9 mouse cellular contexts compared by ENCODE assay signal in genomic region chr17:36997033-36997735, GRCm38 (mm10). TPM values are rescaled to one million over a fixed set of nuclear protein-coding genes. Genes with fewer than 3 reads are reported as not detected.
DNase-seq lines count a peak whose midpoint lies in the region; ATAC-seq and TF ChIP-seq lines count a peak whose summit lies in the region.
"Had no signal": no experiment of that assay in that cellular context is flagged by ENCODE, and none has a peak within 500 bp of the region (broad histone marks: within the 10 kb centered on the region; RNA-seq: fewer than 3 reads in every experiment).

No protein-coding gene starts in this region.

- H3K4me1 ChIP-seq in liver, embryonic 12.5 days = no peaks in the 10 kb centered on the region
- 0 out of 2 replicates have a peak, but pooled peaks cover 2% of the 10 kb centered on the region for H3K4me1 ChIP-seq in kidney, embryonic 15.5 days
- peaks cover 3% of the 10 kb centered on the region for H3K4me1 ChIP-seq in liver, adult 2 months (ENCODE audit: control insufficient read depth, insufficient read depth, low read length)
- H3K4me1 ChIP-seq: embryonic facial prominence, embryonic 15.5 days had no signal

- no peak overlapping the region for H3K9ac ChIP-seq in liver, embryonic 12.5 days
- no peak overlapping the region for H3K9ac ChIP-seq in kidney, embryonic 15.5 days
- no peak overlapping the region for H3K9ac ChIP-seq in liver, adult 2 months (ENCODE audit: low read depth, low read length)
- H3K9ac ChIP-seq: embryonic facial prominence, embryonic 15.5 days had no signal

- no peak for ATAC-seq in liver, embryonic 12.5 days
- ATAC-seq in kidney, embryonic 15.5 days (replicated peaks; ENCODE audit: low FRiP score) = peak; percentile 43; the same call in 1 of the 2 replicates

- H3K4me3 ChIP-seq in liver, embryonic 12.5 days = no peak overlapping the region
- no peak overlapping the region for H3K4me3 ChIP-seq in kidney, embryonic 15.5 days (replicated peaks)
- H3K4me3 ChIP-seq in liver, adult 2 months (ENCODE audit: insufficient read depth, low read depth, low read length) = no peak overlapping the region
- H3K4me3 ChIP-seq: embryonic facial prominence, embryonic 15.5 days had no signal

- H3K9me3 ChIP-seq in liver, embryonic 12.5 days (replicated peaks) = no peaks in the 10 kb centered on the region
- H3K9me3 ChIP-seq in kidney, embryonic 15.5 days (replicated peaks) = no peaks in the 10 kb centered on the region
- H3K9me3 ChIP-seq: embryonic facial prominence, embryonic 15.5 days had no signal

- H3K79me2 ChIP-seq in liver, adult 2 months (ENCODE audit: control insufficient read depth, insufficient read depth, low read length) = no peaks in the 10 kb centered on the region

- H3K27me3 ChIP-seq in liver, embryonic 12.5 days (replicated peaks) = peaks cover 5% of the 10 kb centered on the region
- H3K27me3 ChIP-seq in kidney, embryonic 15.5 days = no peaks in the 10 kb centered on the region
- no peaks in the 10 kb centered on the region for H3K27me3 ChIP-seq in liver, adult 2 months (ENCODE audit: control insufficient read depth, insufficient read depth, low read length)
- H3K27me3 ChIP-seq: embryonic facial prominence, embryonic 15.5 days had no signal

- no peak overlapping the region for H3K4me2 ChIP-seq in liver, embryonic 12.5 days
- no peak overlapping the region for H3K4me2 ChIP-seq in kidney, embryonic 15.5 days
- H3K4me2 ChIP-seq: embryonic facial prominence, embryonic 15.5 days had no signal

- DNase-seq in liver = peak; percentile 79
- DNase-seq in cerebellum, adult 8-10 months = peak; percentile 64
- peak; percentile 73 for DNase-seq in gastrocnemius, postnatal 14 days
- DNase-seq in liver, adult 2 months (ENCODE audit: extremely low read depth, low read depth, low spot score) = peak; percentile 57
- peak; percentile 73 for DNase-seq in ovary, postnatal 36 days (ENCODE audit: low spot score)
- peak; percentile 72 for DNase-seq in thymus, postnatal 25 days

- no peak overlapping the region for H3K27ac ChIP-seq in liver, embryonic 12.5 days
- H3K27ac ChIP-seq in kidney, embryonic 15.5 days = no peak overlapping the region
- no peak overlapping the region for H3K27ac ChIP-seq in liver, adult 2 months (replicated peaks; ENCODE audit: insufficient read depth, low read depth, low read length)
- H3K27ac ChIP-seq: embryonic facial prominence, embryonic 15.5 days had no signal

- 21% methylated on average over 7 of the region's 7 CpGs for WGBS in liver, embryonic 12.5 days (ENCODE audit: insufficient replicate concordance)
- WGBS in kidney, embryonic 15.5 days = 20% methylated on average over 7 of the region's 7 CpGs
- 27% methylated on average over 7 of the region's 7 CpGs for WGBS in liver, adult 2 months

- TF ChIP-seq POLR2A in liver, adult 2 months (IDR thresholded peaks at IDR 0.05; ENCODE audit: extremely low read depth, insufficient read depth, low read length) = no peak

- H3K36me3 ChIP-seq in liver, embryonic 12.5 days = no peaks in the 10 kb centered on the region
- H3K36me3 ChIP-seq in kidney, embryonic 15.5 days = no peaks in the 10 kb centered on the region
- H3K36me3 ChIP-seq in liver, adult 2 months (ENCODE audit: control insufficient read depth, insufficient read depth, low read length) = no peaks in the 10 kb centered on the region
- H3K36me3 ChIP-seq: embryonic facial prominence, embryonic 15.5 days had no signal

- intact Hi-C loops in gastrocnemius, postnatal 14 days (cut with DNase I; ENCODE audit: low total_unique reads) = loop anchor here (5.0 kb wide), 1 partner anchor 80 kb away; no protein-coding TSS in a partner anchor

- TF ChIP-seq CTCF in liver, adult 2 months (IDR thresholded peaks at IDR 0.05; ENCODE audit: low read depth, low read length) = peak; percentile 76

RNA-seq across cellular contexts. Expression of gene Zfp57, which starts 3.8 kb away (rescaled TPM):
- polyA plus RNA-seq in liver, embryonic 12.5 days (2016; fragmentation: Nextera tagmentation; extraction: Ambion mirVana) = 11.2 and 11.8 TPM in 2 replicates
- 1 to 10 TPM in 1 of 2 experiments, under 1 TPM in 1; 0.74 to 1.5 TPM for total RNA-seq in gastrocnemius, postnatal 14 days (2021)
- polyA plus RNA-seq in kidney, embryonic 15.5 days (2015; fragmentation: Nextera tagmentation; extraction: Ambion mirVana) = 61.1 and 69.4 TPM in 2 replicates
- 0.65 and 1.0 TPM in 2 replicates for total RNA-seq in liver, adult 2 months (2014; rRNA removed)
- 0.26 and 0.59 TPM in 2 replicates for polyA plus RNA-seq in liver, adult 2 months (2012; rRNA removed)

RNA-seq across cellular contexts. Expression of gene H2-M5, which starts 7.8 kb away (rescaled TPM):
- 0.11 TPM in 1 of 2 replicates, not detected in the other for polyA plus RNA-seq in liver, embryonic 12.5 days (2016; fragmentation: Nextera tagmentation; extraction: Ambion mirVana)
- not detected for total RNA-seq in gastrocnemius, postnatal 14 days (2021)
- 0.44 TPM in 2 replicates for polyA plus RNA-seq in kidney, embryonic 15.5 days (2015; fragmentation: Nextera tagmentation; extraction: Ambion mirVana)
- not detected in 2 replicates for total RNA-seq in liver, adult 2 months (2014; rRNA removed)
- polyA plus RNA-seq in liver, adult 2 months (2012; rRNA removed) = not detected in 2 replicates

RNA-seq across cellular contexts. Expression of gene 2410137M14Rik, which starts 16.1 kb away (rescaled TPM):
- polyA plus RNA-seq in liver, embryonic 12.5 days (2016; fragmentation: Nextera tagmentation; extraction: Ambion mirVana) = not detected in 2 replicates
- under 1 TPM in 1 of 2 experiments, not detected in 1; 0.25 TPM for total RNA-seq in gastrocnemius, postnatal 14 days (2021)
- not detected in 2 replicates for polyA plus RNA-seq in kidney, embryonic 15.5 days (2015; fragmentation: Nextera tagmentation; extraction: Ambion mirVana)
- not detected in 2 replicates for total RNA-seq in liver, adult 2 months (2014; rRNA removed)
- polyA plus RNA-seq in liver, adult 2 months (2012; rRNA removed) = not detected in 2 replicates
- polyA plus RNA-seq: embryonic facial prominence, embryonic 15.5 days had no signal

RNA-seq across cellular contexts. Expression of gene Mog, which starts 26.0 kb away (rescaled TPM):
- polyA plus RNA-seq in liver, embryonic 12.5 days (2016; fragmentation: Nextera tagmentation; extraction: Ambion mirVana) = not detected in 2 replicates
- total RNA-seq in gastrocnemius, postnatal 14 days (2021) = not detected
- polyA plus RNA-seq in kidney, embryonic 15.5 days (2015; fragmentation: Nextera tagmentation; extraction: Ambion mirVana) = 0.09 TPM in 1 of 2 replicates, not detected in the other
- total RNA-seq in liver, adult 2 months (2014; rRNA removed) = not detected in 2 replicates
- polyA plus RNA-seq in liver, adult 2 months (2012; rRNA removed) = not detected in 2 replicates
- polyA plus RNA-seq: embryonic facial prominence, embryonic 15.5 days had no signal

RNA-seq across cellular contexts. Expression of gene Znrd1as, which starts 38.8 kb away (rescaled TPM):
- 3.9 and 5.2 TPM in 2 replicates for polyA plus RNA-seq in liver, embryonic 12.5 days (2016; fragmentation: Nextera tagmentation; extraction: Ambion mirVana)
- 10 to 100 TPM in 1 of 2 experiments, 1 to 10 TPM in 1; 9.3 to 11.4 TPM for total RNA-seq in gastrocnemius, postnatal 14 days (2021)
- 6.6 and 6.7 TPM in 2 replicates for polyA plus RNA-seq in kidney, embryonic 15.5 days (2015; fragmentation: Nextera tagmentation; extraction: Ambion mirVana)
- total RNA-seq in liver, adult 2 months (2014; rRNA removed) = 9.6 and 11.9 TPM in 2 replicates
- 2.5 and 2.6 TPM in 2 replicates for polyA plus RNA-seq in liver, adult 2 months (2012; rRNA removed)
